Mouse (Mus musculus): ENCODE results near the gene Ttc3. TPM values are rescaled to one million over a fixed set of nuclear protein-coding genes. Genes with fewer than 3 reads are reported as not detected.
"Not testable (repeated sequence)": the region's sequence is repeated elsewhere in the genome, so short reads cannot be mapped to it uniquely, and the experiment has no call there.

The Ttc3 gene
- 10 to 100 TPM; 74.5 to 84.2 (median 76.6) TPM for total RNA-seq (2022)

DNA sequence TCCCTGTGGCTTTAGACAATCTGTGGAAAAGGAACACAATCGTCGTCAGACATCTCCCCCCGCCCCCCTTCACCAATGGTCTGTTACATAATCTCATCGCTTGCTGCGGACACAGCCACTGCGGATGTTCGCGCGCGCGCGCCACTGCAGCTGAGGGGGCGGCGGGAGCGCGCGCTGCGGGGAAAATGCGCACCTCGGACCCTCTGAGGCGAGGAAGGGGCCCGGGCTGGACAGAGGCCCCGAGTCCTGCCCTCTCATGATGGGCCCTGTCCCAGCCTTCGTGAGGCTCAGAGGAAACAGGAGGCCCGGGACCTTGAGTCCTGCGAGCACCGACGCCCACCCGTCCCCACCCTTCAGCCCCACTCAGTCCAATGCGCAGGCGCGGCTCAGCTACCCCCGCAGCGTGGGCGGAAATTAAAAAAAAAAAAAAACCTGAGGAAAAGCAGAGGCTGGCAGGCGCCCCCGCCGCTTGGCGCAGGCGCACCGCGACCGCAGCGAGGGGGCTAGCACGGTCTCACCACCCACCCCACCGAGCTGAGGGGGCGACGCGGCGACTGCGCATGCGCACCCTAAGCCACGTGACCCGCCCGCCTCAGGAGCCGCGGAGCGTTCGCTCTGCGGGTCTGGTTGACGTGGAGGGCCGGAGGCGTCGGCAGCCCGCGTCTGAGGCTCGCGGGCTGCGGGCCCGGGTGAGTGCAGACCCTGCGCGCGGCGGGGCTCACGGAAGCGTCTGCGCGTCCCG is at the start of gene Ttc3:
Ttc3 (plus strand) TSS at position 446 of the 742 bp plus-strand sequence.
- peak; percentile 92 for DNase-seq (ENCODE audit: low spot score)

DNA sequence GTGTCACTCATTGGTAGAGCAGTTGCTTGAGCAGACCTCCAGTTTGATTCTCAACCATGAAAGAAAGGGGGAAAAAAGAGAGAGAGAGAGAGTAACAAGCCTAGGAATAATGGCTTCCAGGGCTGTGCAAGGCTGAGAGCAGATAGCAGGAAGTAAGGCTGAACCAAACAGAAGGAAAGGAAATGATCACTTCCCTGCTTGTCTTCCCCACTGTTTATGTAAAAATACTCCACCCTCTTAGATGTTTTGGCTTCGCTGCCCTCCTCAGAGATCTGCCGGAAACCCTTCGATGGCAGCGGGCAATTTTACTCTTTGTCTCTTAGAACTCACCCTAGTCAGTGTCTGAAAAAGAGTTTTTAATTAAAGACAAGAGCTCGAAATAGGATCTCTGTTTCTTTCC is 46.7 kb upstream of the Ttc3 start:
- DNase-seq (ENCODE audit: low spot score): no peak

DNA sequence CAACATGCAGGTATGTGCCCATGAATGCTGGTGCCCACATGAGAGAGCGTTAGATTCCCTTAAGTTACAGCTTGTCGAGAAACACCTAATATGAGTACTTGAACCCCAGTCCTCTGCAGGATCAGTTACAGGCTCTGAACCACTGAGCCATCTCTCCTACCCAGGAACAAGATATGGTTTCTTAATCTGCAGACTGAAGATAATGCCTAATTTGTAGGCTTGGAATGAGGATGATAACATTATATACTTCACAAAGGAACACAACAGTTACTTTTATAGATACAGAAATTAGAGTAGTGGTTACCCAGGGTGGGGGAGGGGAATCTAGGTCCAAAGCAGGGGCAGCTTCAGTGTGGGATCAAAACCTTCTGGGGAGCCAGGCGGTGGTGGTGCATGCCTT is 44.4 kb upstream of the Ttc3 start:
- DNase-seq (ENCODE audit: low spot score): no peak

DNA sequence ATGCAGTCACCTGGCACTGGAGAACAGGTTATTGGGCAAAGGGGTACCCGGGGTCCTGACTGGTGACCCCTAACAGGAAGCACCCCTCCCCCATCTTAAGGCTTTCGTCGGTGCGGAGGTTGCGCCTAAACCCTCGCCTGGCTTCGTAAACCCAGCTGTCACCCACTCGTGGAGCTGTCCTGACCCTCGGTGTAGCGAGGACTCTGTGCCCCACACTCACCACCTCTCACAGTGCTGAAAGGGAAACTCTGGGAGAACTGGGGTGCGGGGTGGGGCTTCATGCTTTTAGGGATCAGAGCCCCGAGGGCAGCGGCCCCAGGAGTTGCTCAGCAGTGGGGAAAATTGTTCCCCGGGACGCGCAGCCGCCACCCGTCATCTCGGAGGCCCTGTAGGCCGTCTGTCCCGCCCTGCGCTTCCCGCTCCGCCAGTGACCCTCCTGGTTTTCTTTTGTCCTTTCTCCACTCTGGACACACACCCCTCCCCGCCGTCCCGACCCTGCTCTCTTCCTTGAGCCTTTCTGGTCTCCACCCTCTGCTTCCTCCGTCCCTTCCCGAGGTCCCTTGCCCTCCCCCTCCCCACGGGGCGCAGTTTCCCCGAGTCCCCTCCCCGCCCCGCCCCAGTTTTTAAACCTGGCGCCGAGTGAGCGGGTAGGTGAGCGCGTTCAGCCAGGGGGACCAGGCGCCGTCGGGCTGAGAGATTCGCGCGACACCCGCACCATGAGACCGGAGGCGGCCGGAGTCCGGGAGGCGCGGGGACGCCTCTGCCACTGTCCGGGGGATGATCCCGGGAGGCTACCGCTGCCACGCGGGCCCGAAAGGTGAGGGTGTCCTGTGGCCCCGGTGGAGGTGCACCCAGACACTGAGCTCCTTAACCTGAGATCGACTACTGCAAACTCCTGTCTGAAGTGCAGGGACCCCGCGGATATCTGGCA is 42.4 kb upstream of the Ttc3 start, which contains the start of gene Ripply3:
Ripply3 (plus strand) TSS at position 640 of the 931 bp plus-strand sequence.
- DNase-seq (ENCODE audit: low spot score): peak; percentile 67

DNA sequence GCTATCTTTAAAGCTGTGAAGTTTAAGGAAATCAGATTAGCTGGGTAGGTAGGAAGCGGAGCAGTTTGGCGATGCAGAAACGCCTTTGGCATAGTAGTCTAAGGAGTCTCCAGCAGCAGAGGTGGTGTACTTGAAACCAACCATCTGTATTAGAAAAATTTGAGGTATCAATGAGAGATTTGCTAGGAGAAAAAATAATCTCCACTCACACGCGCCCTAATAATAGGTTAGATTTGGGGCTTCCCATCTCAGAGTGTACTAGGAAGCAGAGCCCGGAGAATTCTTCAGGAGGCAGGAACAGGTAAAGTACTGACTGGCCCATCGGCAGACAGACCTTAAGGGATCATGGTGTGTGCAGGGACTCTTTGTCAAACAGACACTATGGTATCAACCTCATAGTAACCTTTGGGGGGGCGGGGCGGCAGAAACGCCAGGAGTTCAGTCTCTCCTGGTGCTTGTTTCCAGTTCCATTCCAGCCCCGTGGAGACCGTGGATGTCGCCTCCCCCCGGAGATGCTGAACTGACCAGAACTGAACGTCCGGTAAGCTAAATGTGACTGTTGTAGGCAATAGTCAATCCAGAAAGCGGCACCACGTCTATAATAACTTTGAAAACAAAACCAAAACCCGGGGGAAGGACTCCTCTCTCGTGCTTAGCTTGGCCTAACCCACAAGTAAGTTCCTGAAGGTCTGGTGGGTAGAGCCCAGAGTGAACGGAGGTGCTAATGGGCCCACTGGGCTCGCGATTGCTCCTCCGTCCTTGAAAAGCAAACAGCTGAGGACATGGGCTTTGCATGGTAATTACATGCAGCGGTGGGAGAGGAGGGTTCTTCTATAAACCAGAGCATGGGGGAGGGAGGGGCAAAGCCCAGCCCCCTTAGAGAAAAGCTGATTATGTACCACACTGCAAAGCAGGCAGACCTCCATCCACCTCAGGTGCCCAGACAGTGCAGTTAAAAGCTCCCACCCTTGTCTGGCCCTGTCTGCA is 41.2 kb upstream of the Ttc3 start:
- no peak for DNase-seq (ENCODE audit: low spot score)

DNA sequence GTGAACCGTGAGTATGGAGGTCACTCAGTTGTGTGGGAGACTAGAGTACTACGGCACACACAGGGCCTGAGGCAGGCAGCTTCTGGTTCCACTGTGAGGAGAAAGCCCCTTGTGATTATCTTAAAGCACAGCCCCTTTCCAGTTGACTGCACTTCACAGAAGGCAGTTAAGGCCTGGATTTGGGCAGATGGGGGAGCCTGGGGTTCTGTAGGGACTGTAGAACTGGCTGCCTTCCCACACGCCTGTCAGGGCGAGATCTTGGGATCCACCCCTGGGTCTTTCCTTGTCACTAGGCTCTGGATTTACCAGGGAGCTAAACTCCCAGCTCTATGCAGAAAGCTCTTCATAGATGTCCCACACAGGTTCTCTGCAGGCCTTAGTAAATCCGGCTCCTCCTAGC is 40.0 kb upstream of the Ttc3 start:
- DNase-seq (ENCODE audit: low spot score): no peak

DNA sequence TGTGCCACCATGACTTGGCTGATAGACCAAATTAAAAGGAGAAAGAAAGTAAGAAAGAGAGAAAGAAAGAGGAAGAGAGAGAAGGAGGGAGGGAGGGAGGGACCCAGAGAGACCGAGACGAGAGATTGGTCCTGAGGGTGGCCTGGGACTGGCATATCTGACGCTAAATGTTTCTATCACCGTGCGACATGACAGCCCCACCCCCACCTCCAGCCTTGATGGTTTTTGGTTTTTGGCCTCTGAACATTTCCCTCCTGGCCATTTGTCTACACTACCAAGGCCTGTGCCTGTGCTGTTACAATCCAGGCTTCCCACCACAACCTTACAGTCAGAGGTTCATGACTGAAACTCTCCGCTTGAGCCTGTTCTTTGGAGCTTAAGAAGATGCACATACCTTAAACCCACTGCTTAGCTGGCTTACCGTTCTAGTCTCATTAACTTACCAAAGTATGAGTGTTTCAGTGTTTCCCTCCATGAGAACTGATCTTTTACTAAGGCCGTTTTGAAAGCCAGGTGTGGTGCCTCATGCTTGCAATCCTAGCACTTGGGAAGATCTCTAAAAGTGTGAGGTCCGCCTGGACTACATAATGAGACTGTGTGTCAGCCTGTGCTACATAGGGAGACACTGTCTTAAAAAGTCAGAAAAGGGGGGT is 39.1 kb upstream of the Ttc3 start:
- no peak for DNase-seq (ENCODE audit: low spot score)

DNA sequence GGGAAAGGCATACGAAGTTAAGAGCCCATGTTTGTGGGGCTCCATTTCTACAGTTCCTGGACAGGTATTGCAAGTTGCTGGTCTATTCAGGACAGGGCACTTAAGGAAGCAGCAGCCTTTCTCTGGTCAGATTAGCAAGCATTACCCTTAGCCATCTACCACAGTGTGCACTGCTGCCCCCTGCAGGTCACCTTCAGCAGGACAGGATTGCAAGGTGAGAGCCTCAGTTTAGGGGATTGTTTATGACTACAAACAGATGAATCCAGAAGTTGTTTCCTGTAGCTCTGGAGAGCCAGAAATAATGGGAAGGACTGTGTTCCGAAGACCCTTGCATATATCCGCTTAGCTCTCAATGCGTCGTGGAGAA is 38.5 kb upstream of the Ttc3 start:
- DNase-seq (ENCODE audit: low spot score): peak; percentile 60

DNA sequence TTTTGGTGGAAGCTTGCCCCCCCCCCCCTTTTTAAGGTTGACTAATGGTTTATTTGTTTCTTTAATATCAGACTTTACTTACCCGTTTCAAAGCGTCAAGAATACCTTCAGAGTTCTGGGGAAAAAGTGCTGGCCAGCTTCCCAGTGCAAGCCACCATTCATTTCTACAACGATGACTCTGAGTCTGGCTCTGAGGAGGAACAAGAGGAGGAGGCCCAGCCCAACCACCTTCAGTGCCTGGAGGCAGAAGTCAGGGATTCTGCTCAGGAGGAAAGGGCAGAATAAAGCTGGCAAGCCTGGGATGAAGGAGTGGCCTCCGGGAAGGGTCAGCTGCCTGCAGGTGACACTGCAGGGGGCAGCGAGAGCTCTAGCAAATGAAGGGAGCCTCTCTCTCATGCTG is 34.8 kb upstream of the Ttc3 start:
- DNase-seq (ENCODE audit: low spot score): no peak

DNA sequence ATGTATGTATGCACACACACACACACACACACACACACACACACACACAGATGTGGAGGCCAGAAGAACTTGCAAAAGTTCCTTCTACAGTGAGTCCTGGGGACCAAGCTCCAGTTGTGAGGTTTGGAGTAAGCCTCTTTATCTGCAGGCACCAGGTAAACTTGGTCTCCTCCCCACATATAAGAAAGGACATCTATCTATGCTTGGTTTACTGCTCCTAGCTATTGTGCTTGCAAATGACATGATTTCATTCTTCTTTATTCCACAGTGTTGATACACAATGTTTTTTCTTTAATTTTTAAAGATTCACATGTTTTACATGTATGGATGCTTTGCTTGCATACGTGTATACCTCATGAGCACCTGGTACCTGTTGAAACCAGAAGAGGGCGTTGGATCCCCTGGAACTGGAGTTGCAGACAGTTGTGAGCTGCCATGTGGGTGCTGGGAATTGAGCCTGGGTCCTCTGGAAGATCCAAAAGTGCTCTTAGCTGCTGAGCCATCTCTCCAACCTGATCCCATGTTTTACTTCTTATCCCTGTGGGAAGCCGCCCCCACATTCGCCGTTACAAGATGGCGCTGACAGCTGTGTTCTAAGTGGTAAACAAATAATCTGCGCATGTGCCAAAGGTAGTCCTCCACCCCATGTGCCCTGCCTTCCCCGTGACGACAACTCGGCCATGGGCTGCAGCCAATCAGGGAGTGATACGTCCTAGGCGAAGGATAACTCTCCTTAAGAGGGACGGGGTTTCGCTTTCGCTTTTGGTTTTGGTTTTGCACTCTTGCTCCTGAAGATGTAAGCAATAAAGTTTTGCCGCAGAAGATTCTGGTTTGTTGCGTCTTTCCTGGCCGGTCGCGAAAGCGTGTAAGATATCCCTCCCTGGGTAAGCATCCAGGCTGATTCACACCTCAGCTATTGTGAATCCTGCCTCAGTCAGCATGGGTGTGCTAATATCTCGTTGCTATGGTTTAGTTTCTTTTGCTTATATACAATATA is 31.0 kb upstream of the Ttc3 start:
- DNase-seq (ENCODE audit: low spot score): not testable (repeated sequence)

DNA sequence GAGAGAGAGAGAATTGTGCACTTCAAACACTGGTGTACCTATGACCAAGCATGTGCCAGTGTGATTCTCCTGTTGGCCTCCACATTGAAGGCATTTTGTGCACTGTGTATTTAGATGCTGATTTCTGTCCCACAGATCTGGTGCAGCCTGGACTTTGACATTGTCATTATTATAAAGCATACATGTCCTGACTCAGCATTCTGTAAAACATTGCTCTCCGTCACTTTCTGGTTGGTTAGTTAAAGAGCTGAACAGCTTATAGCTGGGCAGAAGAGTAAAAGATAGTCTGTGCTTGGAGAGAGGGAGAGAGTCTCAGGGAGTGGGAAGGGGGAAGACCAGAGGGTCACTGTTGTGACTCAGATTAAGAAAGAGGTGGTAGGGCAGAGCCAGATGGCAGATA is 24.7 kb upstream of the Ttc3 start:
- no peak for DNase-seq (ENCODE audit: low spot score)

DNA sequence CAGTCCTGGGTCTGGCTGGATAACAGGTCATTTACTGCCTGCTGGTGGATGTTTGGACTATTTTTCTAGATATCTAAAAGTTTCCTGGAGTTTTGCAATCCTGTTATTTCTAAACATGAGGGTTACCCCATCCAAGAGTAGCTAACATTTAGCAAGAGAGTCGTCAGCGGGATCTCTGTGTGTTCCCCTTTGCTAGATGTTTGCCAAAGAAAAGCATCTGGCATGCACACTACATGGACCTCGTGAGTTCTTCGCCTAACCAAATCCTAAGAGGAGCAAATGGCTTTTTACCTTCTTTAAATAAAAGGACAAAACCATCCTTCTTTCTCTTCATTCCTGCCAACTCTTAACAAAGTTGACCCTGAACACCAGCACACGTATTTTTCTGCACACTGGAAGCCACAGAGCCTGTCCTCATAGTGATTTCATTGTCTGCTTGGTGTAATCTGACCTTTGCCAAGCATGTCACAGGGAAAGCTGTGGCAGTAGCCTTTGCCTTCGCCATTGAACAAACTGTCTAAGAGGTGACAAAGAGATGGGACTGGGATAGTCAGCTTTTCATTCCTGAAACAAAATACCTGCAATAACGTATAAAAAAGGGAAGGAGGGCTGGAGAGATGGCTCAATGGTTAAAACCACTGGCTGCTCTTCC is 23.2 kb upstream of the Ttc3 start:
- no peak for DNase-seq (ENCODE audit: low spot score)

DNA sequence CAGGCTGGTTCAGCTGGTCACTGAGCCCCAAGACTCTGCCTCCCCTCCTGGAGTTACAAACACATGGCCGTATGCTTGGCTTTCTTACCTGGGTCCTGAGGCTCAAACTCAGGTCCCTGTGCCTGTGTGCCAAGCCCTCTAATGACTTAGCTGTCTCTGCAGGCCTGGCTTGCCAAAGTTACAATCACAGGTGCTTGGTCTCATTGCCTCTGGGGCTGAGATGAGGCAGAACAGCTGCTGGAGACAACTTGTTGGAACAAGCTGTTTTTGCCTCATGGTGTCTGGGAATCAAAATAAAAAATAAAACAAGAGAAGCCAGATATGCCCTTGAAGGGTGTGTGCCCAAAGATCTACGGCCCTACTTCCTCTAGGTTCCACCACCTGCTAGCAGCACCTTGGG is 21.6 kb upstream of the Ttc3 start:
- DNase-seq (ENCODE audit: low spot score): no peak

DNA sequence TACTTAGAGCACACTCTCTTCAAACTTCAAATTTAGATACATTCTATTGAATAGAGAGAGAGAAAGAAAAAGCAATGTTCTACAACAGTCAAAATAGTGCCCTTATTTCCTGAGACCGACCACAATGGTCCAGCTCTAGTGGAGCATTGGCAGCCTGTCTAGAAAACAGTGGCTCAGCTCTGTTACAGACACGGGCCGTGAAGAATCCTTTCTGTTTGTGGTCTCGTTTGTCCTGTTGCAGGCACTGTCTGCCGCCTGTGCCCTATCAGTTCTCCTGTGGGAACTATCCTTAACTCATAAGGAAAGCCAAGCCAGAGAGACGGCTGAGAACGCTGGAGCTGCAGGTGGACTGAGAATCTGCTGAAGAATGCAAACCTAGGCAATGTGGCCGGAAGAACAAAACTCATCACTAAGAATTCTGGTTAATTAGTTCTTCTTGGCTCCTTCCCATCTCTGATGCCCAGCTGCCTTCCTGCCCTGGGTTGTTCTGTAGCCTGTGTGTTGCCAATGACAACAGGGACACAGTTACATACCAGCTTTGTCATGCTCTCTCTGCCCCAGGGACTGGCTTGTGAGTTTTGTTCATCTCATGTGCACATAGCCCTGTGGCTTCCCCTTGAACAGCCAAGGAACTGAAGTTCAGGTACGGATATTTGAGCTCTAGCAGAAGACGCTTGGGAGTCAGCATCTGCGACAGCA is 20.7 kb upstream of the Ttc3 start:
- DNase-seq (ENCODE audit: low spot score): no peak

DNA sequence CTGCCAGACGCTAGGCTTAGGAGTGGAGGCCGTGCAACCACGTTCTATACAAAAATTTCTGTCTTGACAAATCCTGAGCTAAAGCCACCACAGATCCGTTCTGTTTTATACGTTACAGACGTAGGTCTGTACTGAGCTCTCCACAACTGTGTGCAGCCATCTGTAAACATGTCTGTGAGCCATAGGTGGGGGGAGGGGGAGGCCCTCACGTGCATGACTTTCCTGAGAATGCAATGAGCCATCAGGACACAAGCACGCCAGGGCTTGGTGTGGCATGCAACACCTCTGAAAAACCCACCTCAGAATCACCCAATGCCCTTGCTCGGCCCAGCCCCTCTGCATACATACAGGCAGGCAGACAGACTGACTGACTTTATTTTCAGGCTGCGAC is 20.1 kb upstream of the Ttc3 start:
- DNase-seq (ENCODE audit: low spot score): no peak

DNA sequence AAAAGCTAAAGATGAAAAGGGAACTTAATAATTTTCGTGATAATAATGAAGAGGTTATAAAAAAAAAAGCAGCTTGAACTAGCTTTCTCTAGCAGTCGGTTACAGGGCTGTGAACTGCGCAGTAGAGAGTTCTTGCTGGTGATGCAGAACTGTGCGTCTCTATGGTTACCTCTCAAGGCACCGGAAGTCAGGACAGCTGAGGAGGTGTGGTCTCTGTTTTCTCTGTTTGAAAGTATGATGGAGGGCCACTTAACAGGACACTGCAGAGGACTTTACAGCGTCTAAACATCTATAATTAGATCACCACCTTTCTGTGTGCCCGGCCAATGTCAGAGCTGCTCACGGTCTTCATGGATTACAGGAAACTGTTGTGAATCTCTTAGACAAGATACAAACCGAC is 16.0 kb upstream of the Ttc3 start:
- DNase-seq (ENCODE audit: low spot score): peak; percentile 5

DNA sequence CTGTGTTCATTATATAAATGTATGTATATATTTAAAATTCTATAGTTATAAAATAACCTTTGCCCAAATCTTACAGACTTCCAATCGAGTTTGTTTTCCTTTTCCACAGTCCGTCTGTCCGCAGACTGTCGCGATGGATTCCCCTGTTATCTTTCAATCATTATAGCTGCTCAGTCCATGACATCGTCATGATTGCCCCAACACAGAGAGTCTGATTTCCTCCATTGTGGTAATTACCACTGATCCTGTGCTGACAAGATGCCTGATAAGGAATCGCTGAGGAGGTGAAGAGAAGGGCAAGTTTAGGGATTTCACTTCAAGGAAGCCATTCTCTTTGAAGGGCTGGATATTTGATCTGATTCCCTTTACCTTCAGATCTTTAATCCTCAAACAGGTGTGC is 14.4 kb upstream of the Ttc3 start:
- DNase-seq (ENCODE audit: low spot score): no peak

DNA sequence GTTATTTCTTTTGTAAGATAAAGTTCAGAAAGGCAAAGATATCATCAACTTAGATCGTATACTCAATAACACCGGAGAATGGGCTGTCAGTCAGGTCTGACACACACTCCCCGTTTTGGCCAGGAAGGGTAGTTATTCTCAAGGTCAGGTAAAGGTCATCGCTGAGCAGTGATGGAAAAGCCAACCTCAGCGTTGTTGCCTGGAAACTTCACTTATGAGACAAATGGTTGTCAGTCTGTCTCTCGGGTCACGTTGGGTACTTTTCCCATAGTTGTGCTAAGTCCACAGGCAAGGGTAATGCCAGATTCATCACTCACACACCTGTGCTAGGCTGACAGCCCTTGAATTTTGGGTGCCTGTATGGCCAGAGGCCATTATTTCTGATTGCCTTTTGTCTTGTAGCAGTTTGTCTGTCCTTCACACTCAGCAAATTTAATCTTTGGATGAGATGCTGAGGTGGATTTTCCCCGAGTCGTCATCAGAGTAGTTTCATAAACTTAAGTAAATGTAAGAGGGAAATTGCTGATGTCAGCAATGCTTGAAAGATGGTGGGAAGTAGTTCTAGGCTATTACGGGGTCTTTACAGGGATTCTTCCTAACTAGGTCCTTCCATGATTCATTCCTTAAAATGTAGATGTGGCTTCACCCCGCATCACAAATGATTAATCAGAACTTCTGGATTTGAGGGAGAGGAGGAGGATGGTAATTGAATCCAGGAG is 13.5 kb upstream of the Ttc3 start:
- no peak for DNase-seq (ENCODE audit: low spot score)

All from heart, adult 8-10 months (tissue).